Mouse (Mus musculus): Measurements from ENCODE around the gene Clnk. TPM values are rescaled to one million over a fixed set of nuclear protein-coding genes. Genes with fewer than 3 reads are reported as not detected.

The Clnk gene
- polyA plus RNA-seq, 1 experiment from 2014 or later: 0.32 TPM

GRCm38 (mm10) chr5:38707364-38708075 lies 169.1 kb downstream of the Clnk start:
- 62% methylated on average over 7 of the region's 7 CpGs for WGBS
- H3K4me2 ChIP-seq (ENCODE audit: low read depth, low read length): no peak overlapping the region
- no peak overlapping the region for H3K27ac ChIP-seq (ENCODE audit: low read length)
- H3K27me3 ChIP-seq (ENCODE audit: control insufficient read depth, insufficient read depth, low read length): no peaks in the 10 kb centered on the region
- no peaks in the 10 kb centered on the region for H3K9me3 ChIP-seq (replicated peaks; ENCODE audit: control insufficient read depth, low read length)
- no peaks in the 10 kb centered on the region for H3K36me3 ChIP-seq (ENCODE audit: control insufficient read depth, insufficient read depth, low read length)
- H3K4me3 ChIP-seq (replicated peaks; ENCODE audit: low read length): no peak overlapping the region
- no peaks in the 10 kb centered on the region for H3K4me1 ChIP-seq (ENCODE audit: control insufficient read depth, insufficient read depth, low read length)
- H3K9ac ChIP-seq (ENCODE audit: low read length): no peak overlapping the region
- no peak for ATAC-seq (ENCODE audit: insufficient read depth, low FRiP score)

- WGBS: 89% methylated on average over 6 of the region's 6 CpGs
These were observed 173.7 kb downstream of the Clnk start for GRCm38 (mm10) chr5:38702941-38703340.

GRCm38 (mm10) chr5:38702091-38702490 lies 174.5 kb downstream of the Clnk start:
- ATAC-seq (ENCODE audit: insufficient read depth, low FRiP score): no peak
- Histone ChIP-seq H3K4me3 (replicated peaks; ENCODE audit: low read length) (no peak overlapping the region), H3K36me3 (ENCODE audit: control insufficient read depth, insufficient read depth, low read length) (no peaks in the 10 kb centered on the region), H3K9me3 (replicated peaks; ENCODE audit: control insufficient read depth, low read length) (no peaks in the 10 kb centered on the region), H3K4me1 (ENCODE audit: control insufficient read depth, insufficient read depth, low read length) (no peaks in the 10 kb centered on the region), H3K27ac (ENCODE audit: low read length) (no peak overlapping the region), H3K27me3 (ENCODE audit: control insufficient read depth, insufficient read depth, low read length) (no peaks in the 10 kb centered on the region), H3K9ac (ENCODE audit: low read length) (no peak overlapping the region), H3K4me2 (ENCODE audit: low read depth, low read length) (no peak overlapping the region)
- 58% methylated on average over 2 of the region's 2 CpGs for WGBS

More at GRCm38 (mm10) chr5:38702941-38703340, 173.7 kb downstream of the Clnk start:
- Histone ChIP-seq H3K9ac (ENCODE audit: low read length) (no peak overlapping the region), H3K4me2 (ENCODE audit: low read depth, low read length) (no peak overlapping the region), H3K4me1 (ENCODE audit: control insufficient read depth, insufficient read depth, low read length) (no peaks in the 10 kb centered on the region), H3K4me3 (replicated peaks; ENCODE audit: low read length) (no peak overlapping the region), H3K9me3 (replicated peaks; ENCODE audit: control insufficient read depth, low read length) (no peaks in the 10 kb centered on the region), H3K27ac (ENCODE audit: low read length) (no peak overlapping the region), H3K27me3 (ENCODE audit: control insufficient read depth, insufficient read depth, low read length) (no peaks in the 10 kb centered on the region), H3K36me3 (ENCODE audit: control insufficient read depth, insufficient read depth, low read length) (no peaks in the 10 kb centered on the region)
- ATAC-seq (ENCODE audit: insufficient read depth, low FRiP score): no peak

- Histone ChIP-seq H3K27ac (ENCODE audit: low read length) (no peak overlapping the region), H3K4me3 (replicated peaks; ENCODE audit: low read length) (no peak overlapping the region), H3K9me3 (replicated peaks; ENCODE audit: control insufficient read depth, low read length) (no peaks in the 10 kb centered on the region), H3K9ac (ENCODE audit: low read length) (no peak overlapping the region), H3K4me1 (ENCODE audit: control insufficient read depth, insufficient read depth, low read length) (no peaks in the 10 kb centered on the region), H3K4me2 (ENCODE audit: low read depth, low read length) (no peak overlapping the region), H3K36me3 (ENCODE audit: control insufficient read depth, insufficient read depth, low read length) (no peaks in the 10 kb centered on the region), H3K27me3 (ENCODE audit: control insufficient read depth, insufficient read depth, low read length) (no peaks in the 10 kb centered on the region)
- ATAC-seq (ENCODE audit: insufficient read depth, low FRiP score): no peak
- 69% methylated on average over 5 of the region's 5 CpGs for WGBS
These were observed 178.1 kb downstream of the Clnk start for GRCm38 (mm10) chr5:38698466-38698865.

GRCm38 (mm10) chr5:38698046-38698445 lies 178.6 kb downstream of the Clnk start:
- no peaks in the 10 kb centered on the region for H3K9me3 ChIP-seq (replicated peaks; ENCODE audit: control insufficient read depth, low read length)
- no peaks in the 10 kb centered on the region for H3K4me1 ChIP-seq (ENCODE audit: control insufficient read depth, insufficient read depth, low read length)
- no peaks in the 10 kb centered on the region for H3K36me3 ChIP-seq (ENCODE audit: control insufficient read depth, insufficient read depth, low read length)
- no peak overlapping the region for H3K27ac ChIP-seq (ENCODE audit: low read length)
- H3K4me3 ChIP-seq (replicated peaks; ENCODE audit: low read length): no peak overlapping the region
- ATAC-seq (ENCODE audit: insufficient read depth, low FRiP score): no peak
- H3K9ac ChIP-seq (ENCODE audit: low read length): no peak overlapping the region
- H3K27me3 ChIP-seq (ENCODE audit: control insufficient read depth, insufficient read depth, low read length): no peaks in the 10 kb centered on the region
- WGBS: 55% methylated on average over 3 of the region's 3 CpGs
- no peak overlapping the region for H3K4me2 ChIP-seq (ENCODE audit: low read depth, low read length)

- 71% methylated on average over 8 of the region's 8 CpGs for WGBS
- no peak overlapping the region for H3K4me3 ChIP-seq (replicated peaks; ENCODE audit: low read length)
These were observed 179.8 kb downstream of the Clnk start for GRCm38 (mm10) chr5:38696616-38697375.

GRCm38 (mm10) chr5:38692859-38693258 lies 183.8 kb downstream of the Clnk start:
- H3K27ac ChIP-seq (ENCODE audit: low read length): no peak overlapping the region
- H3K4me1 ChIP-seq (ENCODE audit: control insufficient read depth, insufficient read depth, low read length): no peaks in the 10 kb centered on the region
- no peaks in the 10 kb centered on the region for H3K9me3 ChIP-seq (replicated peaks; ENCODE audit: control insufficient read depth, low read length)
- ATAC-seq (ENCODE audit: insufficient read depth, low FRiP score): no peak
- no peak overlapping the region for H3K4me3 ChIP-seq (replicated peaks; ENCODE audit: low read length)
- H3K27me3 ChIP-seq (ENCODE audit: control insufficient read depth, insufficient read depth, low read length): no peaks in the 10 kb centered on the region
- no peaks in the 10 kb centered on the region for H3K36me3 ChIP-seq (ENCODE audit: control insufficient read depth, insufficient read depth, low read length)
- no peak overlapping the region for H3K4me2 ChIP-seq (ENCODE audit: low read depth, low read length)
- H3K9ac ChIP-seq (ENCODE audit: low read length): no peak overlapping the region
- 70% methylated on average over 6 of the region's 6 CpGs for WGBS

More at GRCm38 (mm10) chr5:38696616-38697375, 179.8 kb downstream of the Clnk start:
- no peaks in the 10 kb centered on the region for H3K27me3 ChIP-seq (ENCODE audit: control insufficient read depth, insufficient read depth, low read length)
- H3K27ac ChIP-seq (ENCODE audit: low read length): no peak overlapping the region
- no peak overlapping the region for H3K9ac ChIP-seq (ENCODE audit: low read length)
- no peaks in the 10 kb centered on the region for H3K9me3 ChIP-seq (replicated peaks; ENCODE audit: control insufficient read depth, low read length)
- no peak overlapping the region for H3K4me2 ChIP-seq (ENCODE audit: low read depth, low read length)
- H3K36me3 ChIP-seq (ENCODE audit: control insufficient read depth, insufficient read depth, low read length): no peaks in the 10 kb centered on the region
- ATAC-seq (ENCODE audit: insufficient read depth, low FRiP score): no peak
- H3K4me1 ChIP-seq (ENCODE audit: control insufficient read depth, insufficient read depth, low read length): no peaks in the 10 kb centered on the region

GRCm38 (mm10) chr5:38689186-38689585 lies 187.4 kb downstream of the Clnk start:
- 83% methylated on average over 6 of the region's 6 CpGs for WGBS

GRCm38 (mm10) chr5:38687694-38688093 lies 188.9 kb downstream of the Clnk start:
- 71% methylated on average over 1 of the region's 1 CpGs for WGBS
- ATAC-seq (ENCODE audit: insufficient read depth, low FRiP score): no peak
- H3K9ac ChIP-seq (ENCODE audit: low read length): no peak overlapping the region
- H3K4me3 ChIP-seq (replicated peaks; ENCODE audit: low read length): no peak overlapping the region
- H3K27ac ChIP-seq (ENCODE audit: low read length): no peak overlapping the region
- no peaks in the 10 kb centered on the region; the same call in 1 of the 2 replicates for H3K4me1 ChIP-seq (ENCODE audit: control insufficient read depth, insufficient read depth, low read length)
- no peaks in the 10 kb centered on the region for H3K9me3 ChIP-seq (replicated peaks; ENCODE audit: control insufficient read depth, low read length)
- no peaks in the 10 kb centered on the region for H3K36me3 ChIP-seq (ENCODE audit: control insufficient read depth, insufficient read depth, low read length)
- no peaks in the 10 kb centered on the region for H3K27me3 ChIP-seq (ENCODE audit: control insufficient read depth, insufficient read depth, low read length)
- H3K4me2 ChIP-seq (ENCODE audit: low read depth, low read length): no peak overlapping the region

More at GRCm38 (mm10) chr5:38689186-38689585, 187.4 kb downstream of the Clnk start:
- H3K4me1 ChIP-seq (ENCODE audit: control insufficient read depth, insufficient read depth, low read length): no peaks in the 10 kb centered on the region
- H3K4me3 ChIP-seq (replicated peaks; ENCODE audit: low read length): no peak overlapping the region
- H3K27me3 ChIP-seq (ENCODE audit: control insufficient read depth, insufficient read depth, low read length): no peaks in the 10 kb centered on the region
- ATAC-seq (ENCODE audit: insufficient read depth, low FRiP score): no peak
- H3K9ac ChIP-seq (ENCODE audit: low read length): no peak overlapping the region
- no peaks in the 10 kb centered on the region for H3K9me3 ChIP-seq (replicated peaks; ENCODE audit: control insufficient read depth, low read length)
- no peak overlapping the region for H3K27ac ChIP-seq (ENCODE audit: low read length)
- no peak overlapping the region for H3K4me2 ChIP-seq (ENCODE audit: low read depth, low read length)
- H3K36me3 ChIP-seq (ENCODE audit: control insufficient read depth, insufficient read depth, low read length): no peaks in the 10 kb centered on the region

All from stomach, embryonic 16.5 days (tissue).